Mouse (Mus musculus) embryo, embryonic 9.5 days (tissue): ENCODE results near the gene Hist1h1d.
A peak's percentile ranks its signal among the peaks of the same experiment; 100 is the strongest.

Source experiments
- DNase-seq: peaks from one replicate; pipeline ENCODE4 v3.0.0-alpha.2; 2017; ENCODE audit errors: extremely low spot score

The Hist1h1d gene

DNA sequence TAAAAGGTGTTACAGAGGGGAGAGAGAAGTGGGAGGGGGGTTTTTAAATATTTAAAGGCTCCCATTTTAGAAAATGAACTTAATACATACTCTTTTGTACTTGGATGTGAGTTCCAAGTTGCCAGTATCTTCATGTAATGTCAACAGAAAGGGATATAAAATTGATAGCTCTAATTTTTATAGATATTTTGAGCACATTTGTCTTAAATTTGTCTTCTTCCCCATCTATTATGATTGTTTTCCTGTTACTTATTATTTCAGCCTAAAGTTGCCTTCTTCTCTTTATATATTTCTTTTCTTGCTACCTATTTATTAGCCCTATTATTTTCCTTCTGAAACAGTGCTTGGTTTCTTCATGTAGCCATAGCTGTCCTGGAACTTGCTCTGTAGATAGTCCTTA is at the start of gene Hist1h1d:
Gene Hist1h1d (plus strand): TSS at position 301 of the 400 bp plus-strand sequence.
- no peak for DNase-seq

- DNase-seq, result peak; percentile 89
Observed at GRCm38 (mm10) chr13:23503797-23504196, 49.3 kb upstream of the Hist1h1d start.

GRCm38 (mm10) chr13:23505662-23506345 is 47.3 kb upstream of the Hist1h1d start:
- peak; percentile 61 for DNase-seq

DNA sequence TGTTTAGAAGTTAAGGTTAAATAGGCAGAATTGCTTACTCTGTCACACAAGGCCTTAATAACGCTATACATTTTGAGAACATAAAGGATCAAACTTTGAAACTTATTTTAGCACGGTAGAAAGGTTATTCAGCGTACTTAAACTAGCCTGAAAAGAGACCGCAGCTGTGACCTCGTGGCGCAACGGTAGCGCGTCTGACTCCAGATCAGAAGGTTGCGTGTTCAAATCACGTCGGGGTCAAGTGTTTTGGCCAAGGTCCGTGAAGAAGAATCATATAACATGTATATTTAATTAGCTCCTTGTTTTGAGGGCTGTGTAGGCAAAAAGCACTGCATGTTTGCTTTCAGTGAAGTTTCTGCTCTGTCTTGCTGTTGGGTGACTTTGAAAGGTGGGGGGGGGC is 46.7 kb upstream of the Hist1h1d start:
- peak; percentile 84 for DNase-seq

GRCm38 (mm10) chr13:23506819-23507515 is 46.1 kb upstream of the Hist1h1d start:
- DNase-seq, result peak; percentile 82

DNA sequence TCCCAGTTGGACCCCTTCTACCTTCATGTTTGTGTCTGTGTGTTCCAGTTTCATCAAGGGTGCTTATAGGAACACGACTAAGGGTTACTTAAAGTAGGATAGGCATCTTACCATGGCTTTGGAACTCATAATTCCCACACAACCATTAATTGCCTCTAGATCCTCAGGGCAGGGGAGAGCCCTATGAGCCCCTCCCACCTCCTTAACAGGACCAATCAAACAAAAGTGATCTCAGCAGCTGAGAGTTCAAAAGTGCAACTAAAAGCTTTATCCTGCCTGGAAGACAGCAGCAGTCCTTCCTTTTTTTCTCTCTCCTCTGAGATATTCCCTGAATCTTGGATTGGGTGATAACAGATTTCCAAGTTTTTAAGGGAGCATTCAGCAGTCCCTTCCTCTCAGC is 42.9 kb upstream of the Hist1h1d start:
- no peak for DNase-seq

DNA sequence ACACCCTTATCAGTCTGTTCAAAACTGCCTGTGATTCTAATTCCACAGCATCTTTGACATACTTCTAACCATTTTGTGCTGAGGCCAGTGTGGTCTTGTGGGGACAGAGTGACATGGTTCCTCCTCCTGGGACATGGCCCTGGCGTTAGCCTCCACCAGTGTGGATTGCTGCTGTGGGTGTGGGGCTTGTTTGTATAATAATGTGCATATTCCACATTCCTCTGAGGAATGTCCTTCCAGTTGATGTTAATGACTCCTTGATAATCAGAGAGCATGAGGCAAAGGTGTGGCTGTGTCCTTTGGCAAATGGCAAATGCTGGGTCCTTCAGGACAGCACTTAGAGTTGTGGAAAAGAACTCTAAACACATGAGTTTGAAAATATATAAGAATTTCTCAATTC is 39.5 kb upstream of the Hist1h1d start:
- no peak for DNase-seq

DNA sequence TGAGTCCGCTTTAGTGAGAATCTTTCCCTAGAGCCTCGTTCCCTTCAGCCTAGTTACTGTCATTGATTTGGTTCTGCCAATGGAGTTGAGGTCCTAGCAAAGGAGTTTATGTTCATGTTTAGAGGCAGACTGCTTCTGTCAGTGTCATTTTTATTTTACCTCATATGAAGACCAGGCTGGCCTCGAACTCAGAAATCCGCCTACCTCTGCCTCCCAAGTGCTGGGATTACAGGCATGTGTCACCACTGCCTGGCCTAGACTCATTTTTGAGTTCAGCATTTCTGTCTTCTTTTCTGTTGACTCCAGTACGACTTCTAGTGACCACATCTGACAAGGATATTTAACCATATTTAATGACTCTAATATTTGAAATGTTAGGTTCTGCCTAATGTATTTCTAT is 37.8 kb upstream of the Hist1h1d start:
- DNase-seq, result no peak

DNA sequence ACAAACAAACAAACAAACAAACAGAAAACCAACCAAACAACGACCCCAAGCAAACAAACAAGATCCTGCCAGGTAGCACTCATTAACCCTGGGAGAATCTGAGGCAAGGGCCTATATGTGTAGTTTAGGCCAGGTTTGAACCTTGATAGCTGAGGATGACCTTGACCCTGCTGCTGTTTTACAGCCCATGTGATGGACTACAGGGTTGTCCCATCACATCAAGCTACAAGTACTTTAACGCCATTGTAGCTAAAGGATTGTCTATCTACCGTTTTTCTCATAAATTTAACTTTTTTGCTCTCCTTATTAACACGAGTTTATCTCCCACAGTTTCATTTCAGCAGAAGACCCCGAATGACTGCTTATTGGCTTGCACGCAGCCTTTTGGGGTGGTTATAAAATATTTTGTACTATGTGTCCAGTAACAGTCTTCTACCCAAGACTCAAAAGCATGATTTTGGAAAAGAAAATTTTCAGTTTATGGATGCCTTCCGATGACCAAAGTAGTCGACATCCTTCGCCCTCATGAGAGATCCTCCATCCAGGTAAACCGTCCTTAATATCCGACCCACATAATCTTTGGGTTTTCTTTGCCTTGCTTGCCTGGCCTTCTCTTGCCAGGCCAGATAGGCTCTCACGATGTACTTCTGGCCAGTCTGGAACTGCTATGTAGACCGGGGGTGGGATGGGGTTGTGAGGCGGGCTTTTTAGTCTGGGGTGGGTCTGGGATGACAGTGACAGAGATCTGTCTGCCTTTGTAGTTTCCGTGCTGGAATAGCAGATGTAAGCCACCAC is 37.0 kb upstream of the Hist1h1d start:
- no peak for DNase-seq

- peak; percentile 91 for DNase-seq
Observed at GRCm38 (mm10) chr13:23516822-23517602, 36.0 kb upstream of the Hist1h1d start.

GRCm38 (mm10) chr13:23517603-23518294 is 35.3 kb upstream of the Hist1h1d start:
- peak; percentile 93 for DNase-seq

GRCm38 (mm10) chr13:23518295-23518603 is 34.8 kb upstream of the Hist1h1d start:
- DNase-seq, result no peak

DNA sequence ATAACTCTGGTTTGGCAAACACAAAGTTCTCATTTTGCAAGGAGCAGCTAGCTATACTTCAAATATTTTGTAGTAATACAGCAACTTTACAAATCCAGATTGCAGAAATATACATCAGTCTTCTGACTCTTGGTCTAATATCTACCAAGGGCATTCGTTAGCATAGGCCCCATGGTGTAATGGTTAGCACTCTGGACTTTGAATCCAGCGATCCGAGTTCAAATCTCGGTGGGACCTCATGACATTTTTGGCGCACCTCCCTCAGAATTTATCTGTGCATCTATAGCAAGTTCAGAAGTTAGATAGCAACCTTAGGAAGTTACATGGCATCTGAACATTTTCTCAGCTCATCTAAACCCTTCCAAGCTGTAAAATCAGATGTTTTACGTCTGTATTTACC is 34.2 kb upstream of the Hist1h1d start:
- DNase-seq, result peak; percentile 90

DNA sequence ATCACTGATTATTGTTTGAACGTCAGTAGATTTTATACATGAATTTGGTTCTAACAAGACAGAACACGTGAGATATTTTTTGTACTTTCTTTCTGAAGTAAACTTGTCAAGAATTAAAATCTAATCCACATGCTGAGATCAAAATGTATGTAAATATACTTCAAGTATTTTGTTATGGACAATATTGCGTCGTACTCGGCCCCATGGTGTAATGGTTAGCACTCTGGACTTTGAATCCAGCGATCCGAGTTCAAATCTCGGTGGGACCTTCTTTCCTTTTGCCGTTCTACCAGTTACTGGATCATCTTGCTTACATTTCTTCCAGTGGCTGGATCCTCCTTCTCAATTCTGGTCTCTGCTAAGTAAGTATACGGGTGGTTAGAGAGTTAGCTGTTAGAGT is 33.6 kb upstream of the Hist1h1d start:
- peak; percentile 90 for DNase-seq

DNA sequence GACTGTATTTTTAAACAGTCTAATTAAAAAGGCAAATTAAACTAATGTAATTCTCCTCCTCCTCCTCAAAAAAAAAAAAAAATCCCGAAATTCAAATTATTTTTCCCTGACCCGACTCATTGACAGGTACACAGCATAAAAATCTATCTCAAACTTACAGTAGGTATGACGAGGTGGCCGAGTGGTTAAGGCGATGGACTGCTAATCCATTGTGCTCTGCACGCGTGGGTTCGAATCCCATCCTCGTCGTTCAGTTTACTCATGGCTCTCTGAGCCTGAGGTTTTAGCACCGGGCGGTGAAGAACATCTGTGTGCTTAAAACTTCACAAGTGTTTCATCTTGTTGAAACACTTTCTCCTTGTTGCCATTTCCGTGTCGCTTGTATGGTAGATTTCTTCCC is 31.4 kb upstream of the Hist1h1d start:
- DNase-seq, result peak; percentile 84

- DNase-seq, result no peak
Observed at GRCm38 (mm10) chr13:23523976-23524375, 29.1 kb upstream of the Hist1h1d start.

GRCm38 (mm10) chr13:23524654-23525053 is 28.4 kb upstream of the Hist1h1d start:
- DNase-seq, result peak; percentile 86

DNA sequence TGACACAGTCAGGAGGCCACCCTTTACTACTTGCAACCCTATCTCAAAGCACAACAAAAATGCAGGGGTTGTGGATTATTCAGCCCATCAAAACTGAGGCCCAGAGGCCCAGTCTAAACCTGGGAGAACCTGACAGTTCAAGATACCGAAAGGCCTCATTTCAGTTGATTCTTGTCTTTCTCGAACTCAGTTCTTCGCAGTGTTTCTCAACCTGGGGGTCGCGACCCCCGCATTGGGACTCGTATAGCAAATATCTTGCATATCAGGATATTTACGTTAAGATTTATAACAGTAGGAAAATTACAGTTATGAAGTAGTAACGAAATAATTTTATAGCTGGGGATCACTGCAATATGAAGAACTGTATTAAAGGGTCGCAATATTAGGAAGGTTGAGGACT is 27.2 kb upstream of the Hist1h1d start:
- peak; percentile 76 for DNase-seq

DNA sequence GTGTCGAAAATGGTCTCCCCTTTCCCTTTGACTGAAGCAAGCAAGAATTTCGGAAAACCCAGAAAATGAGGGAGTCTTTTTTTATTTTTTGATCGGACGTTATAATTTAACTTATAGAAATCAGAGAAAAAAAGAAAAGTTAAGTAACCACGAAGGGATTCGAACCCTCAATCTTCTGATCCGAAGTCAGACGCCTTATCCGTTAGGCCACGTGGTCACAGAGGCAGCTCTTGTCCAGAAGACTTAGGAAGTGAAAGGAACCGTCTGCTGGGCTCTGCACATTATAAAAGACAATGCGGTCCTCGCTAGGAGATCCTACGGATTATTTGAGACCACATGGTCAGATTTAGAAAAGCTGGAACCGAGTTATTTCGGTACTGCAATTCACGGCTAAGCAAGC is 26.8 kb upstream of the Hist1h1d start:
- DNase-seq, result peak; percentile 95

DNA sequence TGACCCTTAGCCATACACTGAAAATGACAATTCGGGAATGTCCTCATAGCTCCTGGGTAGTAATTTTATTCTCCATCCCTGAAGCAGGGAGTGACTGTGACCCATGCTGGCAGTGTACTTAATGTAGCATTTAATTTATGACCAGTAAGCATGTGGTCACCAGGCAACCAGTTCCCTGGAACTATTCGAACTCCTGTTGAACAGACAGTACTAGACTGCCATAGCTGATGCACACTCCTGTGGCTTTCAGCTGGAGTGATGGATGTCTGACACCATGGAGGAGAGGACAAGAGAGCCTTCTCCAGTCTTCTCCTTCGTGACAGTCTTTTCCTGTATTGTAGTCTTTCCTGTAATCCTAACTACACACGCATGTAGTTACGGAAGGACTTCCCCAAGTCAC is 24.1 kb upstream of the Hist1h1d start:
- DNase-seq, result no peak

DNA sequence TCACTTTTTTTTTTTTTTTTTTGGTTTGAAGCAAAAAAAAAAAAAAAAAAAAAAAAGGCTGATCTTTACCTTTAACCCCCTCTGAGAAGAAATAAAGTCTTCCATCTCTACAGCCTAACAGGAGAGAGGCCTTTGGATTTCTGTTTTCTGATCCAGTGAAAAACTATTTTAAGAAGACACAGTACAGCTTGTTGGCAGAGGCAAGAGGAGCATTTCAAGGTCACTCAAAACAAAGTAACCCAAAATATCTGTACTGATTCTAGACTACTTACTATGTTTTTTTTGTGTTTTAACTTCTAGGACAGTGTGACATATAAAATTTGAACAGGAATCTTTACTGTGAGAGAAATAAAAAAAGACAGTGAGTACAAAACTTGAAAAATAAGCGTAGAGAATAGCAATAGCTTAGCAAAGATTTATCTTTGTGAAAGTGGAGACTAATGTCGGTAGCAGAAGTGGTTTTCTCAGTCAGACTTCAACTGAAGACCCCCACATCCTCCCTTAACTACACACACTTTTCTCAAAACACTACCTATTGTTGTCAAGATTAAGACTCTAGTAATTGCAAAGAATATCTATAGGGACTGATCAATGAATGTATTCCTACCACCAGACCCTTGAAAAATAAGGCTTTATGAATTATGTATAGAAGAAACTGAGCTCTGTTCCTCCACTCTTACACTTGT is 23.4 kb upstream of the Hist1h1d start:
- DNase-seq, result no peak
